Mouse (Mus musculus) right cerebral cortex, adult 18-20 months (tissue): Measurements from ENCODE around the gene Cplx2.
A peak's percentile ranks its signal among the peaks of the same experiment; 100 is the strongest.

Source experiments
- DNase-seq: peaks from one replicate; pipeline ENCODE4 v3.0.0; 2022; ENCODE audit warnings: mixed read lengths

Gene Cplx2

DNA sequence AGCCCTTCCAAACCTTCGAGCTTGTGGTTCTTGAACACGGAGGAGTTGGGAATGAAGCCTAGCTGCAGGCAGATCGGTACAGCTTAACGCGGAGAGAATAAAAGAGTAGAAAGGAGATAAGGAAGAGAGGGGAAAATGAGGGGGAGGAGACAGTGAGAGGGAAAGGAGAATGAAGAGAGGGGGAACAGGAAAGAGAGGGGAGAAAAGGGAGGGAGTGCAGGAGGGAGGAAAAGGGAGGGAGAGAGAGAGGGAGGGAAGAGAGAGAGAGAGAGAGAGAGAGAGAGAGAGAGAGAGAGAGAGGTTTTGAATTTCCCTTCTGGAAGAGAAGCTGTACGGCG, at the start of gene Cplx2:
Gene Cplx2, plus strand, starts transcription at position 301 of the 338 bp plus-strand sequence.
- no peak for DNase-seq

DNA sequence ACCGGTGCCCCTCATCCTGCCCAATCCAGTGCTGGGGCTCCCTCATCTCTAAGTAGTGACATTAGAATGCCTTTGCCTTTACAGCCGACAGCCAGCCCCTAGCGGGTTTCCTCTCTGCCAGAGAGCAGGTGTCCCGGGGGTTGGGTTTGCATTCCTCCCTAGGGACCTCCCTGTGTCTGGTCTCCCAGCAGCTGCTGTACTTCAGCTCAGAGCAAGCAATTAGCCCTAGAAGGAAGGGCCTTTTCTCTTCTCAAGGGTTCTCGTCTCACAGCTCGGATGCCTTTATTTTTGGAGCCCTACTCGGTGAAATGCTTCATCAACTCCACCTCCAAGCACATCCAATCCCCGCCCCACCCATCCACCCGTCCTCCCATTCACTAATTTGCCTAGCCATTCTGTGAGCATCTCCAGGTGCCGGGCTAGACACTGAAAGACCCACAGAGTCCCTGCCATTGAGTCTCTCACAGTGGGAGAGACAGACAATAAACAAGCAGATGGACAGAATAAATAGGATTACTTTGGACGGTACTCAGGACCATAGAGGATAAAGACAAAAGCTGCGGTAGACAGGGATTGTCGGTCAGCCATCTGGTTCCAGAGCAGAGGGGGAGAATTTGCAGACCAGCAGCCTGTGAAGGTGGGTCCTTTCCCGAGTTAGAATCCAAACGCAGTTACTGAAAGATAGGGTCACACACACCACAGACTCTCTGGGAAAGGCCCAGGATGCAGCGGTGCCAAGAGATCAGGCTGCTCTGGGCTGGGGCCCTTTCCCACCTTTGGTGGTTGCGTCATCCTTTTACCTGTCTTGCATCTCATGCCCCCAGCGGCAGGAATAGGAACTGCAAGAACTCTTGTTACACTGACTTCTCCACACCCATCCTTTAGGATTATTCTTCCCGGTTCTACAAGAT, 48.5 kb upstream of the Cplx2 start:
- DNase-seq = peak; percentile 70

DNA sequence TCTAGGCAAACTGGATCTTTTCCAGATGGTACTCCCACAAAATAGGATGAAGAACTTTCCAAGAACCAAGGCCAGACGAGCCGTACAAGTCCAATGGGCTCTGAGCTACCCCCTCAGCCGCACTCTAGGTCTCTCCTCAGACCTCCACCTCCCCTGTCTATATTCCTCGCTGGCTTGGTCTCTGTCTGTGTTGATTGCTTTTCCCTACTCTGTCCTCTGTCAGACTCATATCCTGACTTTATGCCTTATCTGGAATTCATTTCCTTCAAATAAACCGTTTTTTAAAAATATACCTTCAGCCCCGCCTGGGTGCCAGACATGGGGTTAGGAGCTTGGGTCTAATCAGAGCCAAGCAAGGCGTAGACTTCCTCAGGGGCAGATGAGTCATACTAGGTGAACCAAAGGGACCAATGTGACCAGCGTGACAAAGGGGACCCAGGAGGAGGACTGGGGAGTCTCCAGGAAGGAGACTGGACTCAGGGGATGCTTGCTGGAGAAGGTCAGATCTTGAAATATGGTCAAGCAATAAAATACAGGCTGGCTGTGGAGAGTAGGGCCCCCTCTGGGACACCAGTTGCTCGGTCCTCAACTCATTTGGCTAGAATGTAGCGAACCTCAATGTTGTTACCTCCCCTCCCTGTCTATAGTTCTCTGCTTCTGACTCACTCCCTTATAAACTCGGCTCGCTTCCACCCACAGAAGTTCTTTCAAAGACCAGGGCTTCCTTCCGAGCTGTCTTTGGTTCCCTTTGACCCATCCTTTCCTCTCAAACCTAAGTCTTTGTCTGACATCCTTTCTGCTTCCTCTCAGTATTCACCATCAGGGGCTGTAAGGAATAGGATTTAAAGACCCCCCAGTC, 47.6 kb upstream of the Cplx2 start:
- DNase-seq = peak; percentile 47

DNA sequence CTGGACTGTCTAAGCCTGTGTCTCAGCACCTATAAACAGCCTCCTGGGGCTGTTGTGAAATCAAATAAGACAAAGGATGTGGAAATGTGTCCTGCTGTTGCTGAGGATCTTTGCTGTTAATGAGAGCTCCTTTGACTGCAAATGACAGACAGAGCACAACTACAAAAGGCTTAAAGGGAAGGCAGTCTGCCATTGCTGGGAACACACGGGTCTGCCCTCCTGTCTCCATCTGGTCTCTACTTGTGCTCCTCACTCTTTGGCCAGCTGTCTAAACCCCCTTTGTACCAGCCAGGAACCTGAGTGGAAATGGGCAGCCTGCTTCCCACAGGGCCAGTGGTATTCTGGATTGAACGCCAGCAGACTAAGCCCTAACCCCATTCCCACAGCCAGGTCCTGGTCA, 47.0 kb upstream of the Cplx2 start:
- DNase-seq = no peak

DNA sequence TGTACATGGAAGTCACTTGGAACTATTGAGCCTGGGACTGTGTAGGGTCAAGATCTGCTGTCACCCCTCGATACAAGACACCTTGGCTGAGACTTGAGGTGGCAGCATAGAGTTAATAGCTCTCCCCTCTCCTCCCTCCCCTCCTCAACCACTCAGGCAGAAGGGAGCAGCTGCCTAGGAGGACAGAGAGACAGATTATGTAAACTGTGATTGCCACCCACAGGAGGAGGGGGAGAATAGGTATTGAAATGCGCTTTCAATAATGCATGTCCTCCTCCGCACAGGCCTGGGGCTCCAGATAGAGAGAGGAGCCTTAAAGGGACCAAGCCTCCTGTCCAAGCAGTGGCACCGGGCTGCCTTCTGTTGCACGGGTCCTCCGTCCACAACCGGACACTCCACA, 45.3 kb upstream of the Cplx2 start:
- peak; percentile 82 for DNase-seq

DNA sequence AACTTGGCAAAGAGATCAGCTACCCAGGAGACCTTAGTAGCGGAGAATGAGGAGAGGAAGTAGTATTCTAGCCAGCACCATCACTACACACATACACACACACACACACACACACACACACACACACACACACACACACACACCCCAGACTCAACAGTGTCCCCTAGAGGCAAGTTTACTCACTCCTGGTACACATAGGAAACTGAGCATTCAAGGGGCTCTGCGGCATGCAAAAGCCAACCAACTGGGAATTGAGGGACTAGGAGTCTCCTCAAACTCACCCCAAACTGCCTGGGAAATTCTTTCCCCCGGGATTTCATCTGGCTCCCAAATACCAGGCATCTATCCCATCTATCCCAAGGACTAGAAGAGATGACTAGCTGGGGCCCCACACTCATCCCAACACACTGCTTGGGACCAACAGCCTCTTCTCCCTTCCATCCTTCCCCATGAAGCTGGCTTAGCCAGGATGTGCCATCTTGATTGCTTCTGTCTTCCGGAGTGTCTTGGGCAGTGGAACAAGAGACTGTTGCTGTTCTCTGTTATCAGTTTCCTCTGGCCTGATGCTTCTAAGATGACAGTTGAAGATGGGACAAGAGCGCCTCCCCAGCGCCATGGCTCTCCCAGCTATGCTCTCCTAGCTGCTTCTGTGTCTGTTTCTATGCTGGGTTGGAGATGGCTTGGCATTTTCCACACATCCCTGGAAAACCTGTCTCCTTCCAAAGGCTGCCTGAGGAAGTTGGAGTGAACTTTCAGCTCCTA, 44.3 kb upstream of the Cplx2 start:
- no peak for DNase-seq

DNA sequence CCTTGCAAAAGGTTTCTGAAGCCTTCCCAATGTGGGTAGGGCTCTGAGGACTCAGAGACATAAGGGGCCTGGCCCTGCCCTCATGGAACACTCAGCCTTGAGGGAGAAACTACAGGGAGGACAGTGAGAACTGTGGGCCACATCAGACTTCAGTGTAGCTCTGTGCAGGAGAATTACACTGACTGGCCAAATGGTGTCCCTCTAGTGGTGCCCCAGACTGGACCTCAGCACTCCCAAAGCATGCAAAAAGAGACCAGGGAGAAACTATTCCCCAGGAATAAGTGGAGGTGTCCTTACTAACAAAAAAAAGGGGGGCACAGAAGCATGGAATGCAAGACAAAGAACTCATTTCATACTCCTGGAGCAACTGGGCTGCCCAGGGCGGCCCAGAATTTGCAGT, 43.1 kb upstream of the Cplx2 start:
- DNase-seq = no peak

DNA sequence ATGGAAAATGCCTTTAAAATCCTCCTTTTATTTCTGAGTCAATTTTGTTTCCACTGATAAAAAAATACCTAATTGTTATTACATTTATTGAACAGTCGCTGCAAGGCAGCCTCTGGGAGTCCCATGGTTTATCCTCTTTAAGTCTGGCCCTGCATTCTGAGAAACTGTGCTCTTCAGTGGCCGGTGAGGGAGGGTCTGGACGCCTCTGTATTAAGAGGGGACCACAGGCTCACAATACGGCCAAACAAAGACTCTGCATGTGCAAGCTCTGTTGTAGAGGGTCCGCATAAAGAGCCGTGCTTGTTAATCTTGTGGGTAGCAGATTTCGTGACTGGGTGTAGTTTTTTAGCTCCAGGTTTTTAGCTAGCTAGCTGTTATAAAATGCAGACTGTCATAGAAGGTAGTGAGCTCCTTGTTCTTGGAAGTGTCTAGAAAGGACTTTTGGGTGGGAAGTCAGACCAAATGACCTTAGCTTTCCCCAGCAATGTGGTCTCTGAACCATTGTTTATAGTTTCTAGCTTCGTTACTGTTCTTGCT, 42.1 kb upstream of the Cplx2 start:
- DNase-seq = no peak

DNA sequence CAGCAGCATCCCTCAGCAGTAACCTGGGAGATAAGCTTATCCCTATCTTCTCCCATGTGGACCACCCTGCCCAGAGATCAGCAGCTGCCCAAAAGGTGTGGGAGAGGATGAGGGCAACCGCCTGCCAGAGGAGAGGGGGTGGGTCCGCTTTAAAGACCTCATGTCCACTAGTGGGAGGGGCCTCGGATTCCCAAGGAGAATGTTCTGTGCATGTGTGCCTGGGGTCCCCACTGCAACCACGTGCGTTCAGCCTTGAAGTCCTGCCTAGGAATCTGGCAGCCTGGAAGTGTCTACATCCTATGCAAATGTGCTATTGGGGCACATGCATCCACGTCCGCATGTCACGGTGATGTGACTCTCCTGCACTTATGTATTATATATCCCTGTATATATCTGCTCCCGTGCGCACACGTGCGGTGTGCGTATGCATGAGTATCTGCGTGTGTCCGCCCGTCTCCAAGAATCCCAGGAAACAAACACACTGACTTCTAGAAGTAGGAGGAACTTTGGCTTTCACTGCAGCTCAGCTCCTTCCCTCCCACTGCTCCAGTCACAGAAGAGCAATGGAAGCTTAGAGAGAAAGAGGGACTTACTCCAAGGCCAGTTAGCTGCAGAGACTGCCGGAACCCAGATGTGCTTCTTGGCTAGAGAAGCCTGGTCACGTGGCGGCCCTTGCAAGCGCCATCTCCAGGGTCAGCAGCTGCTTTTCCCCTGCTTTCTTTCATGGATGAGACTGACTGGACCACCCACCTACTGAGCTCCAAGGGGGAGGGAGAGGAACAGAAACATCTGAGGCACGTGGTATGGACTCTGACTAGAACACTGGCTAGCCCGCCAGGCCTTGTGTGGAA, 39.1 kb upstream of the Cplx2 start:
- DNase-seq = peak; percentile 64

DNA sequence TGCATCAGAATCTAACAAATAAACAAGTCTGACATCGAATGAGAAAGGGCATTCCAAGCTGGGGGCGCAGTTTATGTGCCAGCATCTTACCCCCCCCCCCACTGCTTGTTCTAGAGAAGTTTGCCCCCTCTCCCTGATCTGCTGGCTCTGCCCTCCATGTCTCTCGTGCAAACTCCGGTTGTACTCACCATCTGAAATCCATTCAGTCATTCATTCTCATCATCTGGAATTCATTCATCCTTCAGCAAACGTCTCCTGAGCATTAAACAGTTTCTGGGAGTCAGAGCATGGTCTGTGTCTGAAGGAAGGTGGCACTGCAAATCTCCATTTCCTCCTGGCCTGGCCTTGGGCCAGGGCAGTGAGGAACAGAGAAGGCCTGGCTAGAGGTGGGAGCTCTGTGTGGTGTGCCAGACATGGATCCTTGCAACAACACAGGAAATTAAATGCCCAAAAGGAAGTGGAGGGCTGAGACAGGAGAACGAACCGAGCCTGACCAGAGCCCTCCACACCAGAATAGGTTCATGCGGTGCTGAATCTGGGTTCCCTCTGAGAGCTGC, 38.1 kb upstream of the Cplx2 start:
- DNase-seq = no peak

DNA sequence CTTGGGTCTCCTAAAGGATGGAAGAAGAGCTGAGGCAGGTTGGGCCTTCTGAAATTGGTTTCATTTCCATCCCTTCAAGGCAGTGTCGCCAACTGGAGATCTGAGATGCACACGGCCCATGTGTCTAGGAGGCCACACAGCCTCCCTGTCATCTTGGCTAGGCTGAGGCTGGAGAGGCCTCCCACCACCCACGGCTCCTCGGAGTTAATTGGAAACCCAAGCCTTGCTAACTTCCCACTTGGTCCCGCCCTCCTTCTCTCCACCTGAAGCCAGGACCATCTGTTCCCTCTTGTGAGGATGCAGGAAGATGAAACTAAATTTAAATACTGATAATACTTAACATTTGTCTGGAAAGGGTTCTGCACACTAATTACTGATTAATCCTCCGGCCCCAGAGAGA, 34.1 kb upstream of the Cplx2 start:
- DNase-seq = peak; percentile 68

DNA sequence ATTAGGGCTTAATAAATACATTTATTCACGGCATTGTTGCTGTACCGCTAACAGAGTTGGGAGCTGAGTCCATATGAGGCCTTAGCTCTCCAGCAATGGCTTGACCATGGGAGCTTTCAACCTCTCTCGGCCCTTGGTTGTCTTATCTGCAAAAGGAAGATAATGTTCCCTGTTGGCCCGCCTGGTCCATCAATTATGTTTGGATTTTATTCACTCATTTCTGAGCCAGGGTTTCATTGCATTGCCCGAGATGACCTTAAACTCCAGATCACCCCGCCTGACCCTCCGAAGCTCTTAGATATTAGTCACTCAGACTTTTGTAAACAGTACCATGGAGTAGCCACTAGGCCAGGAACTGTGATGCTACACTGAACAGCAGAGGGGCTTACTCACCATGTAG, 33.6 kb upstream of the Cplx2 start:
- DNase-seq = no peak

DNA sequence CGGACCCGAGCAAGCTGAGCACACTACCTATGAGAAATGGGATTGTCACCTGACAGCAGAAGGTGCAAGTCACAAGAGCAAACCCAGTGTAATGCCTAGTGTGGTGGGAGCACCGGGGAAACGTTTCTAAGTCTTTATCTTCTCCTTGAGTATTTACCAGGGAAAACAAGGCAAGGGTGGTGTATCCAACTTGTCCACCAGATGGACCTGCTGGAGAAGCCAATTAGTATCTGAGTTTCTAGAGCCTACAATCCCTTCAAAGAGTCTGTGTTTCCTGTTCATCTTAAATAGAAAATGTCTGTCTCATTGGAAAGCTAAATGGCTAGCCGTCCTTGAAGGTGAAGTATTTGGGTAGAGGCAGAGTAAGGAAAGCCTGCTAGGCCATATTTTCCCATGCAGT, 32.3 kb upstream of the Cplx2 start:
- DNase-seq = no peak

DNA sequence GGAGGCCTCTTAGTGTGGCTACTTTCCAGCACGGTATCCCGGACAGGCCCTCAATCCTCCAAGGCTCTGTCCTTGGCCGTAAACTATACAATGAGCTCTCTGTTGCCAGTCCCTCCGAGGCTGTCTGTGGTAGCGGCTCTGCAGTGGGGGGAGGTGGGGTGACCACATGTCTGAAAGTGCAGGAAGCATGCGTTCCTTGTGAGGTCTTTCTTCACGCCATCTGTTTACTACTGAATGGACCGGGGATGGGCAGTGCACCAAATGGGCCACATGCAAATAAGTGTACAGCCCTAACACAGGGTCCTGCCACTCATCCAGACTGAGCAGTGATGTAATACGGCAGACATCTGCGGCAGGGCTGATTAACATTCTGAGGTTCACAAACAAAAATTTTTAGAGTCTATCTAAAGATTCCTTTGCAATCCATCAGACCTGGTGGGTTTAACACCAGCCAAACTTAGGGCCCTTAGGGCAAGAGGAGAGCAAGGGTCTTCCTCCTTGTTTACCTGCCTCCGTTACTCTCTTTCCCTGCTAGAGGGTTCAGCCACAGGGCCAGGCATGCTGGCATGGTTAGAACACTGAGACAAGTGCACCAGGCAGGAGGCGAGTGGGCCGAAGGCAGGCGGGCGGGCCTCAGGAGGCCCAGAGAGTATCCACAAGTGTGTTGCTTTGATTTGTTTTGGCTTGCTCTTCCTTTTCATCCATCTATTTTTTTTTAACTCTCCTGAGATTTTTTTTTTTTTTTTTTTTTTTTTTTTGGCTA, 25.1 kb upstream of the Cplx2 start:
- DNase-seq = no peak

DNA sequence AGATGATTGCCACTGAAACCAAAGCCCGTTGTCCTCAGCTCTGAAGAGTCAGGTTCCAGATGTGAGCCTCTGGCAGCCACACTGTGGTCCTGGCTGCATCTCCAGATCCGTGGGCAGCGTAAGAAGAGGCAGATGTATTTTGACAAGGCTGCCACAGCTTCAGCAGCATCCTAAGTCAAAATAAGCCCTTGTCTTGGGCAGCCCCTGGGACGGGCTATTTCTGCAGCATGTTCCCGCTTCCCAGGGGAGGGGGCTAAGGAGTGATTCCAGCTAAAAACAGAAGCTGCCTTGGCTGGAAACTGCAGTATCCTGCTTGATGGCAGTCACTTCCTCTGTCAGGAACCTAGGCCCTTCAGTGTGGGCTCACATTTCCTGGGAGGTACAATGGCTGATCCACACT, 23.1 kb upstream of the Cplx2 start:
- peak; percentile 48 for DNase-seq

DNA sequence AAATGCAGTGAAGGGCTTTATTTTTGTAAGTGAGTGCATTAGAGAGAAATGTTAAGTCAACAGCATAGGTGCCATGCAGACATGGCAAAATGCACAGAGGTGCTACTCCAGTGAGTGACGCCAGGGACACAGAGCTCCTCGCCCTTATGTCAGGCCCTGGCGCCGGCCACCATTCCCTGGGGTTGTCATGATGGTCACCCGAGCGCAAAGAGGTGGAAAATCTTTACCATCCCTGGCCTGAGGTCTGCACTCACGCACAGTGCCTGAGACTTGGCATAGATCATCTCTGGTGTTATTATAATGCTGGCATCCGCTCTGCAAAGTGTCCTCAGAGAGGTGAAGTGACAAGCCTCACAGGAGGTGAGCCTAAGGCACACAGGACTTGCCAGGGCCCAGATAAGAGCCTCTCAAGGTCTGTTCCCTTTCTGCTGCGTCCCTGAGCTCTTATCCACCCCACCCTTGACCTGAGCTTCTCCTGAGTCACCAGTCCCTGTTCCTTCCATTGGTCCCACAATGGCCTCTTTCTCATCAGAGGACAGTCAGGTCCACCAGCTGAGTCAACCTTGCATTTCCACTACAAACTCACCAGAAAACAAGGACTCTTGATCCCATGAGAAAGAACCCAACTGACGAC, 21.9 kb upstream of the Cplx2 start:
- DNase-seq = no peak

DNA sequence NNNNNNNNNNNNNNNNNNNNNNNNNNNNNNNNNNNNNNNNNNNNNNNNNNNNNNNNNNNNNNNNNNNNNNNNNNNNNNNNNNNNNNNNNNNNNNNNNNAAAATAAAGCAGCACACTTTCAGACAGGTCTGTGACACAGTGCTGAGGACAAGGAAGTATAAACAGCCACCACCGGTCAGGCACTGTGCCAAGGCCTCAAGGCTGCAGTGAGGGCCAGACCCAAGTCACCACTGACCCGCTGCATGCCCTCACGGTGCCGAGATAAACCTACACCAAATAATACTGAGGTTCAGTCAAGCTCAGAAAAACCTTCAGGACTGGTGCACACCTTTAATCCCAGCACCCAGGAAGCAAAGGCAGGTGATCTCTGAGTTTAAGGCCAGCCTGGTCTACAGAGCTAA, 13.7 kb upstream of the Cplx2 start:
- DNase-seq = no peak

DNA sequence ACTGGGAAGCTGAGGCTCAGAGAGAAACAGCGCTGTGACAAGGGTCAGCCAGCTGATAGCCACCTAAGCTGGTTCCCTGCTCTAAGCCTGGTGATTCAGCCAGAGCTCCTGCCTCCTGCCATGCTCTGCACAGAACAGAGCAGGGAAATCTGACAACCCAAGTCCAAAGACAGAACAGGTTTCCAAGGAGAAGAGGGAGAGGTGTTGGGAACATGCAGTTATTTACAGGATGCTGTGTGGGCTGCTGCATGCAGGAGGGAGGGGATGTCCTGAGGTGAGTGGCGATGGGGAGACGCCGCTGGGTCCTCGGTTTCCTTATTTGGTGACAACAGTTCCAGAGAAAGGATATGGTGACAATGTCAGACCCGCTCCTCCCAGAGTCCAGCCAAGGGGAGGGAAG, 12.0 kb upstream of the Cplx2 start:
- peak; percentile 81 for DNase-seq

DNA sequence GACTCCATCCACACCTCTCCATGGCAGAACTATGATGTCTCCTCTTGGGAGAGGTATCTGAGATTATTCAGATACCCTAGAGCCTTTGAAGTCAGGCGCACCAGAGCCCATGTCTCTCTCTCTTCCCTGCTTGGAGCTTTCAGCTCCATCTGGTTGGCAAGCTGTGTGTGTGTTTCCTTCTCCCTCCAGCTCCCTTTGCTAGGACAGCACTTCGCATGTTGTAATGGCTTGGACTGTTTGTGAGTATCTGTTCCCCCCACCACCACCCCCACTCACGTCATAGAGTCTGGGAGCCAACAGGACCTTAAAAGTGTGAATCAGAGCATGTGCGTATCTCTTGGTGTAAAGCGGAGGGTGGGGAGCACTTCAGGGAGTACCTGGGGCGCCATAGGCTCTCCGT, 6.5 kb upstream of the Cplx2 start:
- DNase-seq = no peak

DNA sequence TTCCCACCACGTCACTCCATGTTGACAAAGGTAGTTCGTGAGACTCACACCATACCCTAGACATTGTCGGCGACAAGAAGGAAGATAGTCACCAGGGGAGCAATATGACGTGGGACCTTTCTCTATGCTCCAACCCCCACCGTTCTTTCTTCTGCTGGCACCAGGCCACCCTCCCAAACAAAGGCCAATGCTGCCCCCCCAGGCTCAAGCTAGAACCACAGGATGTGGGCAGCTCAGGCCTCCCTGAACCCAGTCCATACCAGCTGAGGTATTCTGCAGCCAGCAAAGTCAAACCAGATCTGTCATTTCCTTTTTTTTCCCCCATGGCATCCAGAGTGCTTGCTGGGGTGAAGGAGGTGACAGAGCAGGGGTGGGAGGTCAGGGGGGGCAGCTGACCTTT, 3.4 kb upstream of the Cplx2 start:
- DNase-seq = no peak
